8 mouse cellular contexts compared by ENCODE assay signal in the genomic region with DNA sequence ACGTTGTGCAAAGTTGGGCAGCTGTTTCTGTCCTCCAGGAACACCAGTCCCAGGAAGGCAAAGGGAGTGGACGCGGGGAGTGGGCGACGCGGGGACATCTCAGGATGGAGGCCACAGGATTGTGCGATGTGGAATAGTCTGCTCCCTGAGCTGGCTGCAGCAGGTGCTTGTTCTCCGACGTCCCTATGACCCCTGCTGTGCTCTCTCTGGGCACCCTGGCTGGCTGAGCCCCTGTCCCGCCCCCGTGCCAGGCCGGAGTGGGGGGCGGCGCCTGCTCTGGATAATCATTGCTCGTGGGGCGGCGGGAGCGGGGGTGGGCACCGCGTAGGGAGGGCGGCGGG. TPM values are rescaled to one million over a fixed set of nuclear protein-coding genes. Genes with fewer than 3 reads are reported as not detected.
DNase-seq lines count a peak whose midpoint lies in the region; ATAC-seq and TF ChIP-seq lines count a peak whose summit lies in the region.

A gene (plus strand): TSS at position 280 of the 341 bp plus-strand sequence.

- peak within 1 kb of the TSS; percentile 64 for H3K27ac ChIP-seq in forebrain, embryonic 10.5 days
- H3K27ac ChIP-seq in kidney, embryonic 15.5 days, result no peak within 1 kb of the TSS
- H3K27ac ChIP-seq in midbrain, postnatal 0 days (ENCODE audit: low read depth, low read length), result no peak within 1 kb of the TSS

- DNase-seq in left cerebral cortex, postnatal 4 days, result peak; percentile 15
- DNase-seq in left cerebral cortex, postnatal 36 days (ENCODE audit: low spot score in 2 of 2), result no peak
- DNase-seq in forebrain, embryonic 10.5 days (ENCODE audit: extremely low spot score, low spot score), result no peak
- no peak for DNase-seq in midbrain, postnatal 0 days (ENCODE audit: low spot score)
- DNase-seq in thymus, postnatal 25 days, result no peak
- no peak for DNase-seq in right cerebral cortex, postnatal 14 days
- DNase-seq in ovary, postnatal 36 days (ENCODE audit: low spot score), result no peak

- no peaks in the 10 kb centered on the region for H3K9me3 ChIP-seq in forebrain, embryonic 10.5 days
- no peaks in the 10 kb centered on the region for H3K9me3 ChIP-seq in kidney, embryonic 15.5 days (replicated peaks)
- H3K9me3 ChIP-seq in midbrain, postnatal 0 days (ENCODE audit: low read length), result no peaks in the 10 kb centered on the region

- ATAC-seq in kidney, embryonic 15.5 days (replicated peaks; ENCODE audit: low FRiP score), result peak; percentile 76
- peak; percentile 38 for ATAC-seq in midbrain, postnatal 0 days (ENCODE audit: low FRiP score)

- peaks cover 16% of the 10 kb centered on the region for H3K4me1 ChIP-seq in forebrain, embryonic 10.5 days
- peaks cover 14% of the 10 kb centered on the region for H3K4me1 ChIP-seq in kidney, embryonic 15.5 days
- H3K4me1 ChIP-seq in midbrain, postnatal 0 days (ENCODE audit: insufficient read depth, low read length), result no peaks in the 10 kb centered on the region; the same call in 1 of the 2 replicates

- peak within 1 kb of the TSS; percentile 92 for H3K4me2 ChIP-seq in kidney, embryonic 15.5 days
- H3K4me2 ChIP-seq in midbrain, postnatal 0 days (ENCODE audit: low read depth, low read length, poor library complexity, severe bottlenecking), result peak within 1 kb of the TSS; percentile 61

- peak within 1 kb of the TSS; percentile 58 for H3K4me3 ChIP-seq in forebrain, embryonic 10.5 days
- peak within 1 kb of the TSS; percentile 55 for H3K4me3 ChIP-seq in kidney, embryonic 15.5 days (replicated peaks)
- H3K4me3 ChIP-seq in midbrain, postnatal 0 days (ENCODE audit: low read depth, low read length), result peak within 1 kb of the TSS; percentile 54

- under 1% methylated on average over 21 of the region's 22 CpGs for WGBS in forebrain, embryonic 10.5 days
- WGBS in kidney, embryonic 15.5 days, result 3% methylated on average over 18 of the region's 22 CpGs
- under 1% methylated on average over 22 of the region's 22 CpGs for WGBS in midbrain, postnatal 0 days

- H3K27me3 ChIP-seq in forebrain, embryonic 10.5 days (ENCODE audit: poor library complexity, severe bottlenecking), result peaks cover 46% of the 10 kb centered on the region
- peaks cover 42% of the 10 kb centered on the region for H3K27me3 ChIP-seq in kidney, embryonic 15.5 days
- H3K27me3 ChIP-seq in midbrain, postnatal 0 days (ENCODE audit: insufficient read depth, low read length), result peaks cover 15% of the 10 kb centered on the region

- peak within 1 kb of the TSS; percentile 47 for H3K9ac ChIP-seq in kidney, embryonic 15.5 days
- H3K9ac ChIP-seq in midbrain, postnatal 0 days (replicated peaks; ENCODE audit: low read length, poor library complexity, severe bottlenecking), result peak within 1 kb of the TSS; percentile 40

- TF ChIP-seq CTCF in midbrain, postnatal 0 days (IDR thresholded peaks at IDR 0.05), result no peak

- H3K36me3 ChIP-seq in forebrain, embryonic 10.5 days (replicated peaks), result no peaks in the 10 kb centered on the region
- no peaks in the 10 kb centered on the region for H3K36me3 ChIP-seq in kidney, embryonic 15.5 days
- H3K36me3 ChIP-seq in midbrain, postnatal 0 days (ENCODE audit: insufficient read depth, low read length), result no peaks in the 10 kb centered on the region

- intact Hi-C loops in left cerebral cortex, postnatal 4 days (cut with DNase I), result no loop called here
- intact Hi-C loops in left cerebral cortex, postnatal 36 days (cut with DNase I), result no loop called here

RNA-seq across cellular contexts. Expression of the gene that starts here (rescaled TPM):
- 1 to 10 TPM; 1.0 to 1.2 TPM for total RNA-seq in left cerebral cortex, postnatal 4 days (2021)
- 1 to 10 TPM; 2.8 to 3.2 TPM for total RNA-seq in left cerebral cortex, postnatal 36 days (2021)
- polyA plus RNA-seq in forebrain, embryonic 10.5 days (2016; fragmentation: Nextera tagmentation; extraction: Ambion mirVana), result 0.05 TPM in 1 of 2 replicates, not detected in the other
- 12.3 and 13.1 TPM in 2 replicates for polyA plus RNA-seq in kidney, embryonic 15.5 days (2015; fragmentation: Nextera tagmentation; extraction: Ambion mirVana)
- total RNA-seq in midbrain, postnatal 0 days (2014; rRNA removed), result 2.2 and 2.3 TPM in 2 replicates
- 0.41 and 0.48 TPM in 2 replicates for polyA plus RNA-seq in midbrain, postnatal 0 days (2015; fragmentation: Nextera tagmentation; extraction: Ambion mirVana)
